Comparison of ENCODE assay signal across 23 mouse cellular contexts in the genomic region with DNA sequence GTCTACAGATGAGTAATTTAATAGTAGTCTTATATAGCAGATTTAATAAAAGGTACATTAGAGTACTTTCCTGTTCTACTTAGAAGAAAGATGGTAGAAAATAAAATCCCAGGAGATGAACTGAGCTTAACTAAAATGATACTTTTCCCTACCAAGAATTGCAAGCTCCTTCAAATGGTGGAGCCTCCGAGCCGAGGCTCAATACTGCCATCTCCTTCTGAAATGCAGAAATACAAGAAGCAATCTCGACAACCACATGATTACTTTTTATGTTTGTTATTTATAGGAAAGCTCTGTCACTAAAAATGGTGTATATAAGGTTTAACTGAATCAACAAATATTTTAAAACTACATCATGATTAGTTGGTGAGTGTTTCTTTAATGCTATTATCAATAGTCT. TPM values are rescaled to one million over a fixed set of nuclear protein-coding genes. Genes with fewer than 3 reads are reported as not detected.
DNase-seq lines count a peak whose midpoint lies in the region; ATAC-seq and TF ChIP-seq lines count a peak whose summit lies in the region.
"Had no signal": no experiment of that assay in that cellular context is flagged by ENCODE, and none has a peak within 500 bp of the region (broad histone marks: within the 10 kb centered on the region; RNA-seq: fewer than 3 reads in every experiment).

No protein-coding gene starts in this region.

- DNase-seq in forebrain, postnatal 0 days: no peak
- DNase-seq in left cerebral cortex, adult 2 months (ENCODE audit: extremely low spot score in 1 of 2, low spot score in 2 of 2): no peak
- no peak for DNase-seq in left cerebral cortex, adult 8-10 months (ENCODE audit: low spot score in 2 of 2)
- DNase-seq in 416B (ENCODE audit: low read depth) (peak; percentile 5), adipocyte (ENCODE audit: low spot score) (peak; percentile 25)
- no peak for DNase-seq in cerebellum, postnatal 4 days (ENCODE audit: low spot score in 2 of 2)
- DNase-seq in spleen, postnatal 36 days (ENCODE audit: low spot score in 2 of 2): no peak
- DNase-seq: adrenal gland, postnatal 14 days; cerebellum, adult 8-10 months; heart, adult 18-20 months; heart, postnatal 10 days; kidney, adult 11 months; kidney, postnatal 25 days; layer of hippocampus, adult 9-11 months; liver had no signal

- no peak overlapping the region for H3K4me2 ChIP-seq in forebrain, postnatal 0 days (ENCODE audit: low read depth)
- H3K4me2 ChIP-seq in forebrain, embryonic 13.5 days: no peak overlapping the region
- H3K4me2 ChIP-seq: embryonic facial prominence, embryonic 12.5 days; hindbrain, embryonic 13.5 days; lung, embryonic 15.5 days; neural tube, embryonic 12.5 days; stomach, embryonic 15.5 days had no signal

- H3K9me3 ChIP-seq in forebrain, postnatal 0 days (ENCODE audit: low read length): no peaks in the 10 kb centered on the region
- no peaks in the 10 kb centered on the region for H3K9me3 ChIP-seq in forebrain, embryonic 13.5 days (replicated peaks)
- H3K9me3 ChIP-seq: embryonic facial prominence, embryonic 12.5 days; hindbrain, embryonic 13.5 days; lung, embryonic 15.5 days; stomach, embryonic 15.5 days had no signal

- H3K36me3 ChIP-seq in forebrain, postnatal 0 days (ENCODE audit: insufficient read depth): no peaks in the 10 kb centered on the region
- H3K36me3 ChIP-seq in forebrain, embryonic 13.5 days (ENCODE audit: poor library complexity, severe bottlenecking): no peaks in the 10 kb centered on the region
- H3K36me3 ChIP-seq: embryonic facial prominence, embryonic 12.5 days; hindbrain, embryonic 13.5 days; lung, embryonic 15.5 days; neural tube, embryonic 12.5 days; stomach, embryonic 15.5 days had no signal

- no peak overlapping the region for H3K9ac ChIP-seq in forebrain, postnatal 0 days
- no peak overlapping the region for H3K9ac ChIP-seq in forebrain, embryonic 13.5 days
- H3K9ac ChIP-seq: embryonic facial prominence, embryonic 12.5 days; hindbrain, embryonic 13.5 days; lung, embryonic 15.5 days; neural tube, embryonic 12.5 days; stomach, embryonic 15.5 days had no signal

- TF ChIP-seq CTCF in forebrain, postnatal 0 days (IDR thresholded peaks at IDR 0.05; ENCODE audit: low read depth): peak; percentile 58
- TF ChIP-seq CTCF in left cerebral cortex, adult 2 months (IDR thresholded peaks at IDR 0.05): peak; percentile 51

- no peak overlapping the region for H3K27ac ChIP-seq in forebrain, postnatal 0 days (ENCODE audit: low read depth, low read length)
- no peak overlapping the region for H3K27ac ChIP-seq in forebrain, embryonic 13.5 days
- H3K27ac ChIP-seq in left cerebral cortex, adult 2 months: no peak overlapping the region
- H3K27ac ChIP-seq: embryonic facial prominence, embryonic 12.5 days; hindbrain, embryonic 13.5 days; lung, embryonic 15.5 days; neural tube, embryonic 12.5 days; stomach, embryonic 15.5 days had no signal

- no peak for ATAC-seq in forebrain, postnatal 0 days
- ATAC-seq in forebrain, embryonic 13.5 days: no peak

- WGBS in forebrain, postnatal 0 days: 72% methylated on average over 3 of the region's 3 CpGs
- 66% methylated on average over 3 of the region's 3 CpGs for WGBS in forebrain, embryonic 13.5 days

- H3K4me1 ChIP-seq in forebrain, postnatal 0 days (ENCODE audit: insufficient read depth): no peaks in the 10 kb centered on the region
- H3K4me1 ChIP-seq in forebrain, embryonic 13.5 days: no peaks in the 10 kb centered on the region
- H3K4me1 ChIP-seq: embryonic facial prominence, embryonic 12.5 days; hindbrain, embryonic 13.5 days; lung, embryonic 15.5 days; neural tube, embryonic 12.5 days; stomach, embryonic 15.5 days had no signal

- no peak overlapping the region for H3K4me3 ChIP-seq in forebrain, postnatal 0 days (ENCODE audit: low read depth, low read length)
- no peak overlapping the region for H3K4me3 ChIP-seq in forebrain, embryonic 13.5 days
- H3K4me3 ChIP-seq in left cerebral cortex, adult 2 months: no peak overlapping the region
- H3K4me3 ChIP-seq: embryonic facial prominence, embryonic 12.5 days; hindbrain, embryonic 13.5 days; lung, embryonic 15.5 days; neural tube, embryonic 12.5 days; stomach, embryonic 15.5 days had no signal

- intact Hi-C loops in left cerebral cortex, adult 2 months (cut with DNase I): no loop called here

- H3K27me3 ChIP-seq in forebrain, postnatal 0 days (ENCODE audit: insufficient read depth, low read length): no peaks in the 10 kb centered on the region
- no peaks in the 10 kb centered on the region for H3K27me3 ChIP-seq in forebrain, embryonic 13.5 days
- H3K27me3 ChIP-seq: embryonic facial prominence, embryonic 12.5 days; hindbrain, embryonic 13.5 days; lung, embryonic 15.5 days; neural tube, embryonic 12.5 days; stomach, embryonic 15.5 days had no signal

RNA-seq across cellular contexts. Expression of a gene that starts 39.0 kb away (rescaled TPM):
- total RNA-seq in forebrain, postnatal 0 days (2014; rRNA removed): 0.19 TPM in 1 of 2 replicates, not detected in the other
- 0.26 and 0.29 TPM in 2 replicates for polyA plus RNA-seq in forebrain, postnatal 0 days (2015; fragmentation: Nextera tagmentation; extraction: Ambion mirVana)
- 0.31 and 0.42 TPM in 2 replicates for polyA plus RNA-seq in forebrain, embryonic 13.5 days (2015; fragmentation: Nextera tagmentation; extraction: Ambion mirVana)
- total RNA-seq in left cerebral cortex, adult 2 months (2021): 1 to 10 TPM in 1 of 2 experiments, under 1 TPM in 1; 0.32 to 1.1 TPM
- 1 to 10 TPM in 2 of 4 experiments, under 1 TPM in 2; 0.68 to 1.7 (median 1.1) TPM for total RNA-seq in left cerebral cortex, adult 8-10 months (2022)
- total RNA-seq: monocyte, adult 5-6 weeks had no signal
- polyA plus RNA-seq: C2C12 had no signal

Comparison
In these comparisons a context has a peak if more than half of its experiments do, and no peak if none do; other contexts are left out.
1. DNase-seq: peak in 416B (single experiment) and adipocyte (single experiment); none in forebrain, postnatal 0 days (single experiment), left cerebral cortex, adult 2 months (0 of 2), left cerebral cortex, adult 8-10 months (0 of 2), cerebellum, postnatal 4 days (0 of 2) and spleen, postnatal 36 days (0 of 2).